Mouse (Mus musculus) embryonic facial prominence, embryonic 13.5 days (tissue): ENCODE results near the gene Slc44a2. TPM values are rescaled to one million over a fixed set of nuclear protein-coding genes. Genes with fewer than 3 reads are reported as not detected.

ENCODE experiments used
- ATAC-seq: fragments of 200-750 bp; cut with Nextera tagmentation; 2 replicates; pipeline ENCODE4 v1.8.0; 2017; ENCODE audit warnings: low read depth; ENCODE audit not compliant: insufficient number of reproducible peaks, insufficient read depth, low FRiP score, low TSS enrichment
- H3K27ac ChIP-seq: fragments of 300-500 bp; sonication (generic); 2 replicates; pipeline ENCODE4 v1.5.1; 2015; ENCODE audit warnings: moderate library complexity, mild to moderate bottlenecking, inconsistent platforms
- H3K27me3 ChIP-seq: fragments of 300-500 bp; sonication (generic); 2 replicates; pipeline ENCODE4 v1.6.1; 2015; ENCODE audit warnings: mild to moderate bottlenecking, inconsistent platforms
- H3K36me3 ChIP-seq: fragments of 300-500 bp; sonication (generic); 2 replicates; pipeline ENCODE4 v1.6.1; 2015; ENCODE audit warnings: mild to moderate bottlenecking, inconsistent platforms
- H3K4me1 ChIP-seq: fragments of 300-500 bp; sonication (generic); 2 replicates; pipeline ENCODE4 v1.6.1; 2015; ENCODE audit warnings: inconsistent platforms
- H3K4me2 ChIP-seq: fragments of 300-500 bp; sonication (generic); 2 replicates; pipeline ENCODE4 v1.6.1; 2015; ENCODE audit warnings: moderate library complexity, mild to moderate bottlenecking, inconsistent platforms
- H3K4me3 ChIP-seq: fragments of 300-500 bp; sonication (generic); 2 replicates; pipeline ENCODE4 v1.5.1; 2015; ENCODE audit warnings: mild to moderate bottlenecking, inconsistent platforms
- H3K9ac ChIP-seq: fragments of 300-500 bp; sonication (generic); 2 replicates; pipeline ENCODE4 v1.6.1; 2015; ENCODE audit warnings: mild to moderate bottlenecking, inconsistent platforms
- H3K9me3 ChIP-seq: fragments of 300-500 bp; sonication (generic); 2 replicates; pipeline ENCODE4 v1.6.1; 2016; ENCODE audit warnings: inconsistent platforms
- WGBS: fragments of 180-500 bp; shearing (Covaris S2); methylation state at CpG from one replicate; pipeline ENCODE4 v1.1.7; 2015; ENCODE audit warnings: mixed read lengths; 5-methylcytosine and 5-hydroxymethylcytosine counted together
- polyA plus RNA-seq: library from polyadenylated mRNA; unstranded; fragments of >200 nt; fragmentation: Nextera tagmentation; extraction: Ambion mirVana; gene quantifications from 2 replicates; pipeline ENCODE4 v1.2.1, GENCODE M21; 2015

Slc44a2 gene
- 120 and 123 TPM in 2 replicates for polyA plus RNA-seq

GRCm38 (mm10) chr9:21320619-21321512 lies at the start of gene Slc44a2:
Gene Slc44a2, plus strand, starts transcription at chr9:21320698.
- peak; percentile 89 for ATAC-seq
- Histone ChIP-seq H3K9me3 (no peaks in the 10 kb centered on the region), H3K4me1 (peaks cover 17% of the 10 kb centered on the region), H3K27me3 (no peaks in the 10 kb centered on the region), H3K27ac (peak within 1 kb of the TSS; percentile 57), H3K9ac (peak within 1 kb of the TSS; percentile 88), H3K4me3 (peak within 1 kb of the TSS; percentile 81), H3K36me3 (peaks cover 8% of the 10 kb centered on the region; the same call in 1 of the 2 replicates), H3K4me2 (peak within 1 kb of the TSS; percentile 94)
- 1% methylated on average over 52 of the region's 52 CpGs for WGBS

GRCm38 (mm10) chr9:21272391-21272790 lies 48.1 kb upstream of the Slc44a2 start:
- Histone ChIP-seq H3K27ac (no peak overlapping the region), H3K9ac (no peak overlapping the region), H3K4me3 (no peak overlapping the region), H3K27me3 (no peaks in the 10 kb centered on the region), H3K9me3 (no peaks in the 10 kb centered on the region), H3K36me3 (peaks cover 95% of the 10 kb centered on the region), H3K4me1 (no peaks in the 10 kb centered on the region), H3K4me2 (no peak overlapping the region)
- WGBS: 92% methylated on average over 9 of the region's 9 CpGs
- no peak for ATAC-seq

GRCm38 (mm10) chr9:21273094-21273493 lies 47.4 kb upstream of the Slc44a2 start:
- Histone ChIP-seq H3K27me3 (no peaks in the 10 kb centered on the region), H3K4me3 (no peak overlapping the region), H3K27ac (no peak overlapping the region), H3K4me1 (no peaks in the 10 kb centered on the region), H3K4me2 (no peak overlapping the region), H3K9me3 (no peaks in the 10 kb centered on the region), H3K9ac (no peak overlapping the region), H3K36me3 (peaks cover 98% of the 10 kb centered on the region)
- no peak for ATAC-seq
- 89% methylated on average over 8 of the region's 8 CpGs for WGBS

GRCm38 (mm10) chr9:21273520-21274228 lies 46.8 kb upstream of the Slc44a2 start:
- H3K36me3 ChIP-seq: peaks cover 98% of the 10 kb centered on the region
- H3K4me3 ChIP-seq: no peak overlapping the region
- WGBS: 84% methylated on average over 7 of the region's 7 CpGs
- no peak overlapping the region for H3K27ac ChIP-seq
- H3K9ac ChIP-seq: no peak overlapping the region
- no peak for ATAC-seq
- H3K27me3 ChIP-seq: no peaks in the 10 kb centered on the region
- no peaks in the 10 kb centered on the region for H3K4me1 ChIP-seq
- no peaks in the 10 kb centered on the region for H3K9me3 ChIP-seq
- H3K4me2 ChIP-seq: no peak overlapping the region

- Histone ChIP-seq H3K27ac (no peak overlapping the region), H3K9ac (no peak overlapping the region), H3K36me3 (peaks cover 98% of the 10 kb centered on the region), H3K27me3 (no peaks in the 10 kb centered on the region), H3K4me2 (no peak overlapping the region), H3K4me3 (no peak overlapping the region), H3K9me3 (no peaks in the 10 kb centered on the region), H3K4me1 (no peaks in the 10 kb centered on the region)
- no peak for ATAC-seq
- WGBS: 90% methylated on average over 3 of the region's 3 CpGs
Observed at GRCm38 (mm10) chr9:21274336-21274735, 46.2 kb upstream of the Slc44a2 start.

GRCm38 (mm10) chr9:21275013-21275710 lies 45.3 kb upstream of the Slc44a2 start:
- WGBS: 91% methylated on average over 7 of the region's 7 CpGs
- ATAC-seq: no peak
- peaks cover 100% of the 10 kb centered on the region for H3K36me3 ChIP-seq
- H3K27me3 ChIP-seq: no peaks in the 10 kb centered on the region
- H3K27ac ChIP-seq: no peak overlapping the region
- no peaks in the 10 kb centered on the region for H3K9me3 ChIP-seq
- no peak overlapping the region for H3K4me3 ChIP-seq
- H3K9ac ChIP-seq: no peak overlapping the region
- H3K4me2 ChIP-seq: no peak overlapping the region
- H3K4me1 ChIP-seq: no peaks in the 10 kb centered on the region

GRCm38 (mm10) chr9:21275727-21276126 lies 44.8 kb upstream of the Slc44a2 start:
- H3K9me3 ChIP-seq: no peaks in the 10 kb centered on the region
- H3K4me1 ChIP-seq: no peaks in the 10 kb centered on the region
- no peak overlapping the region for H3K4me2 ChIP-seq
- H3K27me3 ChIP-seq: no peaks in the 10 kb centered on the region
- no peak overlapping the region for H3K27ac ChIP-seq
- H3K4me3 ChIP-seq: no peak overlapping the region
- no peak overlapping the region for H3K9ac ChIP-seq
- peaks cover 100% of the 10 kb centered on the region for H3K36me3 ChIP-seq
- no peak for ATAC-seq
- WGBS: 89% methylated on average over 12 of the region's 12 CpGs

GRCm38 (mm10) chr9:21276307-21276706 lies 44.2 kb upstream of the Slc44a2 start:
- H3K4me3 ChIP-seq: no peak overlapping the region
- peaks cover 100% of the 10 kb centered on the region for H3K36me3 ChIP-seq
- H3K4me2 ChIP-seq: no peak overlapping the region
- no peak overlapping the region for H3K27ac ChIP-seq
- no peak overlapping the region for H3K9ac ChIP-seq
- no peaks in the 10 kb centered on the region for H3K4me1 ChIP-seq
- H3K27me3 ChIP-seq: no peaks in the 10 kb centered on the region
- H3K9me3 ChIP-seq: no peaks in the 10 kb centered on the region
- 90% methylated on average over 8 of the region's 8 CpGs for WGBS
- no peak for ATAC-seq

- Histone ChIP-seq H3K9me3 (no peaks in the 10 kb centered on the region), H3K4me3 (no peak overlapping the region), H3K36me3 (peaks cover 99% of the 10 kb centered on the region), H3K4me1 (no peaks in the 10 kb centered on the region), H3K9ac (no peak overlapping the region), H3K4me2 (no peak overlapping the region), H3K27ac (no peak overlapping the region), H3K27me3 (no peaks in the 10 kb centered on the region)
- WGBS: 93% methylated on average over 5 of the region's 5 CpGs
- no peak for ATAC-seq
Observed at GRCm38 (mm10) chr9:21277776-21278175, 42.7 kb upstream of the Slc44a2 start.

GRCm38 (mm10) chr9:21283591-21283990 lies 36.9 kb upstream of the Slc44a2 start:
- Histone ChIP-seq H3K4me2 (no peak overlapping the region), H3K9ac (no peak overlapping the region), H3K36me3 (peaks cover 69% of the 10 kb centered on the region), H3K27ac (no peak overlapping the region), H3K4me3 (no peak overlapping the region), H3K4me1 (peaks cover 13% of the 10 kb centered on the region), H3K9me3 (no peaks in the 10 kb centered on the region), H3K27me3 (no peaks in the 10 kb centered on the region)
- 83% methylated on average over 5 of the region's 5 CpGs for WGBS
- no peak for ATAC-seq

GRCm38 (mm10) chr9:21283994-21284393 lies 36.5 kb upstream of the Slc44a2 start:
- peaks cover 69% of the 10 kb centered on the region for H3K36me3 ChIP-seq
- no peaks in the 10 kb centered on the region for H3K9me3 ChIP-seq
- H3K9ac ChIP-seq: no peak overlapping the region
- no peak overlapping the region for H3K27ac ChIP-seq
- H3K4me3 ChIP-seq: no peak overlapping the region
- ATAC-seq: no peak
- no peak overlapping the region for H3K4me2 ChIP-seq
- no peaks in the 10 kb centered on the region for H3K27me3 ChIP-seq
- H3K4me1 ChIP-seq: peaks cover 17% of the 10 kb centered on the region
- 80% methylated on average over 3 of the region's 3 CpGs for WGBS
